Mouse (Mus musculus) gastrocnemius, postnatal 36 days (tissue): ENCODE results near the gene Trim26. TPM values are rescaled to one million over a fixed set of nuclear protein-coding genes. Genes with fewer than 3 reads are reported as not detected.
"Not testable (repeated sequence)": the region's sequence is repeated elsewhere in the genome, so short reads cannot be mapped to it uniquely, and the experiment has no call there.

Experiments
- DNase-seq, 2 experiments: peaks; one replicate each; pipeline ENCODE4 v3.0.0; 2022
- intact Hi-C: fragments of 180-260 bp; cut with DNase I; formaldehyde crosslinking; loops from one replicate; pipeline ENCODE4 v1.15.1; 2025
- total RNA-seq, 2 experiments: library from RNA; stranded (reverse); gene quantifications; 2 replicates each; pipeline ENCODE4 v1.2.3; 2021

Trim26 gene
- total RNA-seq, 2 experiments from 2014 or later = 17.1 to 18.8 TPM

- no peak for DNase-seq
- intact Hi-C loops = no loop called here
Measured at GRCm38 (mm10) chr17:36848911-36849310, 12.0 kb downstream of the Trim26 start.

- intact Hi-C loops = no loop called here
- no peak for DNase-seq
Measured at GRCm38 (mm10) chr17:36849992-36850391, 13.1 kb downstream of the Trim26 start.

GRCm38 (mm10) chr17:36851200-36851599 lies 14.3 kb downstream of the Trim26 start:
- intact Hi-C loops = no loop called here
- no peak for DNase-seq

- intact Hi-C loops = no loop called here
- no peak for DNase-seq
Measured at GRCm38 (mm10) chr17:36851627-36852026, 14.7 kb downstream of the Trim26 start.

GRCm38 (mm10) chr17:36855484-36855883 lies 18.6 kb downstream of the Trim26 start:
- intact Hi-C loops = no loop called here
- no peak for DNase-seq

GRCm38 (mm10) chr17:36856236-36856635 lies 19.3 kb downstream of the Trim26 start:
- no peak for DNase-seq
- intact Hi-C loops = no loop called here

- intact Hi-C loops = no loop called here
- DNase-seq = no peak
Measured at GRCm38 (mm10) chr17:36858181-36858580, 21.2 kb downstream of the Trim26 start.

- DNase-seq = no peak
- intact Hi-C loops = no loop called here
Measured at GRCm38 (mm10) chr17:36861680-36862079, 24.7 kb downstream of the Trim26 start.

- intact Hi-C loops = no loop called here
Measured at GRCm38 (mm10) chr17:36866719-36867527, 30.0 kb downstream of the Trim26 start, which contains the start of gene Trim15. Gene Trim15 (minus strand): TSS chr17:36867210.

GRCm38 (mm10) chr17:36868836-36869235 lies 31.9 kb downstream of the Trim26 start:
- intact Hi-C loops = no loop called here
- no peak for DNase-seq

More at GRCm38 (mm10) chr17:36866719-36867527, 30.0 kb downstream of the Trim26 start, which contains the start of gene Trim15:
- no peak for DNase-seq

- intact Hi-C loops = no loop called here
- no peak for DNase-seq
Measured at GRCm38 (mm10) chr17:36869284-36869954, 32.5 kb downstream of the Trim26 start, which contains the start of gene Trim10. Gene Trim10 (plus strand): TSS chr17:36869574.

- no peak for DNase-seq
- intact Hi-C loops = no loop called here
Measured at GRCm38 (mm10) chr17:36869955-36870810, 33.2 kb downstream of the Trim26 start.

GRCm38 (mm10) chr17:36874636-36875035 lies 37.7 kb downstream of the Trim26 start:
- DNase-seq = no peak
- intact Hi-C loops = no loop called here

- intact Hi-C loops = no loop called here
Measured at GRCm38 (mm10) chr17:36883350-36883749, 46.4 kb downstream of the Trim26 start.

GRCm38 (mm10) chr17:36885132-36885790 lies 48.3 kb downstream of the Trim26 start:
- intact Hi-C loops = no loop called here
- no peak for DNase-seq

More at GRCm38 (mm10) chr17:36883350-36883749, 46.4 kb downstream of the Trim26 start:
- DNase-seq = no peak

- no peak for DNase-seq
- intact Hi-C loops = no loop called here
Measured at GRCm38 (mm10) chr17:36890073-36890903, 53.4 kb downstream of the Trim26 start, which contains the start of gene Trim40. Gene Trim40 (minus strand): TSS chr17:36890123.

GRCm38 (mm10) chr17:36891496-36891895 lies 54.6 kb downstream of the Trim26 start:
- intact Hi-C loops, DNase-seq: not testable (repeated sequence)

GRCm38 (mm10) chr17:36892362-36892761 lies 55.4 kb downstream of the Trim26 start:
- no peak for DNase-seq
- intact Hi-C loops = no loop called here

- intact Hi-C loops = no loop called here
- DNase-seq = no peak
Measured at GRCm38 (mm10) chr17:36893387-36893786, 56.5 kb downstream of the Trim26 start.
